Mouse (Mus musculus): ENCODE measurements around the gene Golph3l. TPM values are rescaled to one million over a fixed set of nuclear protein-coding genes. Genes with fewer than 3 reads are reported as not detected.

Golph3l gene
- polyA plus RNA-seq (2012; fragmentation: generic; extraction: Trizol): 1 to 10 TPM in 1 of 2 experiments, under 1 TPM in 1; 0.56 to 7.2 TPM

DNA sequence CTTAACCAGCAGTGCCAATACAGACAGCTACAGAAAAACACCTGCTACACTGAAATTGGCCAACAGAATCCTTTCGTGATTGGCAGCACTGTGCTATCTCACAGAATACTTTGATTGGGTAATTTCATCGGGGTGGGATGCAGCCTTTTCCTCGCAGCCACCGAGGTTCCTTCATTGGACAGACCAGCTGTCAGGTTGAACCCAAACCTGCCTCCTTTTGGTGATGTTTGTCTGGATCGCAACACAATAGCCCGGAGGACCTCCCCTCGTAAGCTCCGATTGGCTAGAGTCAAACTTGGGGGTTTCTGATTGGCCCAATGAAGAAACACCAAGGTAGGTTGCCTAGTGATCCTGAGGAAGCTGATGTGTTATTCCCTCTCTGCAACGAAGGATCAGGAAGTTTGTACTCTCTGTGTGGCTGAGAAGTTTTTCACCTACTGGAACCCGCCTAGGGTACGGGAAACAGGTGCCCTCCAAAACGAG, at the start of gene Golph3l:
Golph3l (plus strand) TSS at position 331 of the 483 bp plus-strand sequence.

DNA sequence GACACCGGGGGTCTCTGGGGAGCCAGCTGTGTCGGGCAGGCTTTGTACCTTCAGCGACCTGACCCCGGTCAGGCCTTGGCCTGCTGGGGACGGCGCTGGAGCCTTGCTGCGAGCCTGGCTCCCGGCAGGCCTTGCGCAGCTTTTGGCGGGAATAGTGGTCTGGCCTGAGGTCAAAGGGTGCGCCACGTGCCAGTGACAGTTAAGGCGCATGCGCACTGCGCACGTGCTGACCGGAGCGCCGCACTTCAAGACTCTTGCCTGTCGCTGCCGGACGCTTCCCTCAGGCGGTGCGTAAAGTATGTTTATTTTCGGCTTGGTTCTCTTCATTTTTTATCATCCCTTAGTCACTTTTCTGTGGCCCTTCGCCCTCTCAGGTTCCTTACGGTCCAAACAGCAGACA, 29.3 kb upstream of the Golph3l start, which contains the start of gene Hormad1:
Hormad1 (plus strand) TSS at position 241 of the 400 bp plus-strand sequence.

DNA sequence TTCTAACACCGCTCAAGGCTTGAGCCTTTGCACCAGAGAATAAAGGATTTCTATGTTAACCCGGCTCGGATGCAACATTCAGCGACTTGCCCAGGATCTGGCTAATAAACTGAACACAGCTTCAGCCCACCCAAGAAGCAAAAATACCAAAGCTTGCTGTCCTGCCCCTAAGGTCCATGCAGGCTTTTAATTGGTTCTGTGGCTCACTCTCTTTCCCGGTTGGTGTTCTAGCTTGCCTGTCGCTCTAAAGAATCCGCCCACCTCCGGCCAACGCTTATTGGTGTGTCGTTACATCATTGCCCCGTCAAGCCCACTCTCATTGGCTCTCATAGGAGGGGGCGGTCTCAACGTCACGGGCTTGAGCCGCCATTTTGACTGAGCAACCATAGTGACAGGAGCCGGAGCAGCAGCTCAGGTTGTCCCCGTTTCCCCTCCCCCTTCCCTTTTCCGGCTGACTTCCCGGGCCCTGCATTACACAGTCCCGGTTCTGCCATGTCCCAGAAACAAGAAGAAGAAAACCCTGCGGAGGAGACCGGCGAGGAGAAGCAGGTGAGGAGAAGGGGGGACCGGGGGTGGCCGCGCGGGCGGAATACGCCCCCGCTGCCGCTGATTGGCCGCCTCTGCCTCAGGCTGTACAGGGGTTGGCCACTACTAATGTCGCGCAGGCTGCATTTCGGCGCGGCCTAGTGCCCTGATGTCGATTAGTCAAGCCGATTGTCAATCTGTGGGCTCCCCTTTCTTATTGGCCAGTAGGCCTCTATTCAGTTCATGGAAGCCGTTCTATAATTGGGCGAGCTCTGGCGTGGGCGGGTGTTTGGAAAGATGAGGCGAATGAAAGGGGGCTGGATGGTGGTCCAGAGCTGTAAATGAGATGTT, 36.1 kb downstream of the Golph3l start, which contains the start of gene Ensa:
Ensa (plus strand) TSS at position 366 of the 876 bp plus-strand sequence.

DNA sequence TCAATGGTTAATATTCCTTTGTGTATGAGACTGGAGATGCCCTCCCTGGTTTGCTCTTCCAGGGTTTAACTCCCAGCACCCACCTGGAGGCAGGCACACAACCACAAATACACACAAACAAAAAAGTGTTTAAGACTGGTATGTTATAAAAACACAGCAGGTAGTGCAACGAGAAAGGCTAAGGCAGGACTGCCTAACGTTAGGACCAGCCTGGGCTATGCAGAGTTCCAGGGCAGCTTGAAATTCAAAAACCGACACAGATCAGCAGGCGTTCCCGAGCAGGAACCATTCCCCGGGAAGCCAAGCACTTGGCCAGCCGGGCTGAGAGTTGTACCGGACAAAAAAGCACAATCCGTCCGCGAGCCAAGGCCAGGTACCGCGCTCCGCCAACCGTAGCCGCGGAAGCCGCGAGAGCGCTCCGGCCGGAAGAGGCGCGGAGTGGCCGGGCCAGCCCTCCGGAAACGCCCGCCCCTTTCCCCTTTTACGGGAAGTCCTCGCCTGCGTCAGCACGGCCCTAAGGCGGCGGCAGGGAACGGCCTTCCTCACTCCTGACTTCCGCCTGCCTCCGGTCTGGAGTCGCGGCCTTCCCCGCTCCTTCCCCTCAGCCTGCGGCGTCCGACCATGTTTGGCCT, 69.6 kb downstream of the Golph3l start, which contains the start of gene Mcl1:
Mcl1 (plus strand) TSS at position 553 of the 632 bp plus-strand sequence.

Other genes starting within 250 kb of the Golph3l start
- gene Setdb1, start 231.7 kb upstream of the Golph3l start, polyA plus RNA-seq (2012; fragmentation: generic; extraction: Trizol): 10 to 100 TPM in 1 of 2 experiments, 1 to 10 TPM in 1; 1.9 to 12.4 TPM
- gene 4930558C23Rik, start 186.1 kb upstream of the Golph3l start, polyA plus RNA-seq (2012; fragmentation: generic; extraction: Trizol): not detected
- gene Arnt, start 154.5 kb upstream of the Golph3l start, polyA plus RNA-seq (2012; fragmentation: generic; extraction: Trizol): 10 to 100 TPM in 1 of 2 experiments, 1 to 10 TPM in 1; 2.0 to 20.3 TPM
- gene Ctsk, start 89.7 kb upstream of the Golph3l start, polyA plus RNA-seq (2012; fragmentation: generic; extraction: Trizol): under 1 TPM in 1 of 2 experiments, not detected in 1; 0.25 TPM
- under 1 TPM in 1 of 2 experiments, not detected in 1; 0.07 TPM for gene Ctss, start 62.1 kb upstream of the Golph3l start, polyA plus RNA-seq (2012; fragmentation: generic; extraction: Trizol)
- gene Hormad1, start 29.3 kb upstream of the Golph3l start, polyA plus RNA-seq (2012; fragmentation: generic; extraction: Trizol): not detected
- gene Ensa, start 36.1 kb downstream of the Golph3l start, polyA plus RNA-seq (2012; fragmentation: generic; extraction: Trizol): 10 to 100 TPM; 12.9 to 47.0 TPM
- 10 to 100 TPM; 11.1 to 38.8 TPM for gene Mcl1, start 69.9 kb downstream of the Golph3l start, polyA plus RNA-seq (2012; fragmentation: generic; extraction: Trizol)
- gene Adamtsl4, start 99.0 kb downstream of the Golph3l start, polyA plus RNA-seq (2012; fragmentation: generic; extraction: Trizol): 10 to 100 TPM in 1 of 2 experiments, 1 to 10 TPM in 1; 8.2 to 43.1 TPM
- gene Ecm1, start 150.6 kb downstream of the Golph3l start, polyA plus RNA-seq (2012; fragmentation: generic; extraction: Trizol): 100 to 1,000 TPM; 311 to 601 TPM
- 10 to 100 TPM; 20.0 to 36.8 TPM for gene Tars2, start 171.3 kb downstream of the Golph3l start, polyA plus RNA-seq (2012; fragmentation: generic; extraction: Trizol)
- gene Rprd2, start 229.9 kb downstream of the Golph3l start, polyA plus RNA-seq (2012; fragmentation: generic; extraction: Trizol): 1 to 10 TPM in 1 of 2 experiments, under 1 TPM in 1; 0.95 to 7.4 TPM

Data from C3H10T1/2 (cell line).